6 mouse cellular contexts compared by ENCODE assay signal in the genomic region with DNA sequence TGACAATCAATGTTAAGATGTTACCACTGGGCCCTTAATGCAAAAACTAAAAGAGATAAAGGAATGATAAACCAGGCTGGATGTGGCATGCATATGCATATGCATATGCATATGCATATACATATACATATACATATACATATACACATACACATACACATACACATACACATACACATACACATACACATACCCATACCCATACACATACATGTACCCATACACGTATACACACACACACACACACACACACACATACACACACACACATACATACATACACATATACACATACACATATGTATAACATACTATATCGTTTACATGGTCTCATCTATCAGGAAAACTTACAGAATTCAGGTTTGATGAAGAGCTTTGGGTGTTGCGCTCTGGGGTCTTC.
DNase-seq lines count a peak whose midpoint lies in the region; ATAC-seq and TF ChIP-seq lines count a peak whose summit lies in the region.
"Not testable (repeated sequence)": the region's sequence is repeated elsewhere in the genome, so short reads cannot be mapped to it uniquely, and the experiment has no call there.

No protein-coding gene starts in this region.

- 92% methylated on average over 3 of the region's 3 CpGs for WGBS in forebrain, embryonic 14.5 days
- 93% methylated on average over 3 of the region's 3 CpGs for WGBS in forebrain, postnatal 0 days
- WGBS in hindbrain, embryonic 15.5 days, result 93% methylated on average over 3 of the region's 3 CpGs
- 87% methylated on average over 3 of the region's 3 CpGs for WGBS in midbrain, embryonic 13.5 days
- WGBS in midbrain, postnatal 0 days, result 91% methylated on average over 3 of the region's 3 CpGs
- WGBS in neural tube, embryonic 15.5 days, result 96% methylated on average over 3 of the region's 3 CpGs

- not testable (repeated sequence) for H3K4me1 ChIP-seq in forebrain, embryonic 14.5 days (ENCODE audit: control insufficient read depth, insufficient read depth, low read length); forebrain, postnatal 0 days (ENCODE audit: insufficient read depth); hindbrain, embryonic 15.5 days (replicated peaks); midbrain, embryonic 13.5 days (replicated peaks); midbrain, postnatal 0 days (ENCODE audit: insufficient read depth, low read length); neural tube, embryonic 15.5 days

- not testable (repeated sequence) for H3K9ac ChIP-seq in forebrain, embryonic 14.5 days (ENCODE audit: low read length); forebrain, postnatal 0 days; hindbrain, embryonic 15.5 days; midbrain, embryonic 13.5 days (replicated peaks); midbrain, postnatal 0 days (replicated peaks; ENCODE audit: low read length, poor library complexity, severe bottlenecking); neural tube, embryonic 15.5 days (replicated peaks)

- H3K4me3 ChIP-seq in forebrain, embryonic 14.5 days (ENCODE audit: low read depth, low read length); forebrain, postnatal 0 days (ENCODE audit: low read depth, low read length); hindbrain, embryonic 15.5 days; midbrain, embryonic 13.5 days (replicated peaks); midbrain, postnatal 0 days (ENCODE audit: low read depth, low read length); neural tube, embryonic 15.5 days (replicated peaks): not testable (repeated sequence)

- not testable (repeated sequence) for H3K4me2 ChIP-seq in forebrain, embryonic 14.5 days (ENCODE audit: low read length); forebrain, postnatal 0 days (ENCODE audit: low read depth); hindbrain, embryonic 15.5 days; midbrain, embryonic 13.5 days (replicated peaks); midbrain, postnatal 0 days (ENCODE audit: low read depth, low read length, poor library complexity, severe bottlenecking); neural tube, embryonic 15.5 days

- H3K27ac ChIP-seq in forebrain, embryonic 14.5 days (ENCODE audit: low read depth, low read length); forebrain, postnatal 0 days (ENCODE audit: low read depth, low read length); hindbrain, embryonic 15.5 days (replicated peaks); midbrain, embryonic 13.5 days; midbrain, postnatal 0 days (ENCODE audit: low read depth, low read length); neural tube, embryonic 15.5 days (replicated peaks): not testable (repeated sequence)

- not testable (repeated sequence) for H3K9me3 ChIP-seq in forebrain, embryonic 14.5 days (replicated peaks; ENCODE audit: control insufficient read depth, low read length); forebrain, postnatal 0 days (ENCODE audit: low read length); hindbrain, embryonic 15.5 days; midbrain, embryonic 13.5 days; midbrain, postnatal 0 days (ENCODE audit: low read length); neural tube, embryonic 15.5 days (replicated peaks)

- ATAC-seq in forebrain, embryonic 14.5 days, result peak; percentile 18; the same call in 1 of the 2 replicates
- ATAC-seq in forebrain, postnatal 0 days, result peak; percentile 11; the same call in 1 of the 2 replicates
- 0 out of 2 replicates have a peak, but pooled peaks have one; percentile 11 for ATAC-seq in hindbrain, embryonic 15.5 days (ENCODE audit: low FRiP score, low read depth)
- 0 out of 2 replicates have a peak, but pooled peaks have one; percentile 28 for ATAC-seq in midbrain, embryonic 13.5 days
- 0 out of 2 replicates have a peak, but pooled peaks have one; percentile 5 for ATAC-seq in midbrain, postnatal 0 days (ENCODE audit: low FRiP score)
- peak; percentile 31; the same call in 1 of the 2 replicates for ATAC-seq in neural tube, embryonic 15.5 days (ENCODE audit: low FRiP score)

- TF ChIP-seq CTCF in forebrain, postnatal 0 days (IDR thresholded peaks at IDR 0.05; ENCODE audit: low read depth); midbrain, postnatal 0 days (IDR thresholded peaks at IDR 0.05): not testable (repeated sequence)

- H3K36me3 ChIP-seq in forebrain, embryonic 14.5 days (ENCODE audit: control insufficient read depth, insufficient read depth, low read length); forebrain, postnatal 0 days (ENCODE audit: insufficient read depth); hindbrain, embryonic 15.5 days; midbrain, embryonic 13.5 days; midbrain, postnatal 0 days (ENCODE audit: insufficient read depth, low read length); neural tube, embryonic 15.5 days: not testable (repeated sequence)

- H3K27me3 ChIP-seq in forebrain, embryonic 14.5 days (replicated peaks; ENCODE audit: control insufficient read depth, insufficient read depth, low read length); forebrain, postnatal 0 days (ENCODE audit: insufficient read depth, low read length); hindbrain, embryonic 15.5 days; midbrain, embryonic 13.5 days; midbrain, postnatal 0 days (ENCODE audit: insufficient read depth, low read length); neural tube, embryonic 15.5 days (replicated peaks): not testable (repeated sequence)

- DNase-seq in forebrain, embryonic 14.5 days (ENCODE audit: low spot score); forebrain, postnatal 0 days; midbrain, postnatal 0 days (ENCODE audit: low spot score): not testable (repeated sequence)
